Mouse (Mus musculus) E14TG2a.4 (cell line): ENCODE data around the gene Bbs9.

ENCODE experiments used
- CTCF ChIP-seq: conservative IDR thresholded peaks from 2 replicates; pipeline ENCODE4 v1.5.1; 2014; ENCODE audit warnings: low read length
- NANOG ChIP-seq: IDR thresholded peaks from 2 replicates; pipeline ENCODE4 v1.6.1; 2014; ENCODE audit warnings: borderline replicate concordance, low read length, mixed read lengths
- POU5F1 ChIP-seq: IDR thresholded peaks from 2 replicates; pipeline ENCODE4 v1.6.1; 2014; ENCODE audit warnings: low read length, borderline replicate concordance

GRCm38 (mm10) chr9:22632800-22633485 lies 157.4 kb downstream of the Bbs9 start:
- TF ChIP-seq CTCF (no peak), NANOG (no peak), POU5F1 (no peak)
